Mouse (Mus musculus) urinary bladder, adult 18-20 months (tissue): ENCODE data around the gene Sec63.

Source experiments
- DNase-seq, 2 experiments: peaks; one replicate each; pipeline ENCODE4 v3.0.0; 2022; ENCODE audit warnings: low spot score in 2 of 2, mixed read lengths in 2 of 2

The Sec63 gene

GRCm38 (mm10) chr10:42830007-42830406 is 68.7 kb downstream of the Sec63 start:
- no peak for DNase-seq

- DNase-seq, result no peak
Observed at GRCm38 (mm10) chr10:42830409-42830808, 69.1 kb downstream of the Sec63 start.

DNA sequence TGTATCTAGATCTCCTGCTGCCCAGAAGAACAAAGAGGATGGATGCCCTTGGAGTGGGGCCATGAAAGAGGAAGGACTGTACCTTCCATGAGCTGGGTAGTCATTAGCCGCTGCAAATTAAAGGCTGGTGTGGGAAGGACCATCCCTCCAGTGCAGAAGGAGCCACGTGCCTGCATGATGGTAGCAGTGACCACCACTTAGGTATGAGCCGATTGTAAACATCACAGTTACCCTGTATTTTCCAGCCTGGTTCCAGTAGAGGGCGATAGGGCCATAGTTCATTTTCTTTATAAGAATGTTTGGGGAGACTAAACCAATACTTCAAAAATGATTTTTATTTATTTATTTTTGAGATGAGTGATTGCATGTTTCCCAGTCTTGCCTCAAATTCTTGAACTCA is 71.4 kb downstream of the Sec63 start:
- DNase-seq, result no peak

GRCm38 (mm10) chr10:42833871-42834727 is 72.8 kb downstream of the Sec63 start:
- no peak for DNase-seq

GRCm38 (mm10) chr10:42838106-42838505 is 76.8 kb downstream of the Sec63 start:
- no peak for DNase-seq

DNA sequence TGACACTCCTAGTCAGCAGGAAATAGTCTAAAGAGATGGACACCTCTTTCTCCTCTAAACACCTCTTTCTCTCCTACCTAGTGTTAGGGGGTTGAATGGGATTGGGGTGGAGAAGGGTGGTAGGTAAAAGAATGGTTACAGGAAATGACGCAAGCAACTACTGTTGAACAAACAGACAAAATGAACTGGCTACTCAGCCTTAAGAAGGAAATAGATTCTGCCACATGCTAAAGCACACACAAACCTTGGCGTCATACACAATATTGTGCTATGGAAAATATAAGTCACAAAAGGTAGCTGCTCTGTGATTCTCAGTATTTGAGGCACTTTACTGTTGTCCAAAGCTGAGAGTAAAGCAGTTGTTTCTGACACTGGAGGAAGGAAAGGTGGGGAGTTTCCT is 77.4 kb downstream of the Sec63 start:
- DNase-seq, result no peak

GRCm38 (mm10) chr10:42840036-42840435 is 78.7 kb downstream of the Sec63 start:
- no peak for DNase-seq

DNA sequence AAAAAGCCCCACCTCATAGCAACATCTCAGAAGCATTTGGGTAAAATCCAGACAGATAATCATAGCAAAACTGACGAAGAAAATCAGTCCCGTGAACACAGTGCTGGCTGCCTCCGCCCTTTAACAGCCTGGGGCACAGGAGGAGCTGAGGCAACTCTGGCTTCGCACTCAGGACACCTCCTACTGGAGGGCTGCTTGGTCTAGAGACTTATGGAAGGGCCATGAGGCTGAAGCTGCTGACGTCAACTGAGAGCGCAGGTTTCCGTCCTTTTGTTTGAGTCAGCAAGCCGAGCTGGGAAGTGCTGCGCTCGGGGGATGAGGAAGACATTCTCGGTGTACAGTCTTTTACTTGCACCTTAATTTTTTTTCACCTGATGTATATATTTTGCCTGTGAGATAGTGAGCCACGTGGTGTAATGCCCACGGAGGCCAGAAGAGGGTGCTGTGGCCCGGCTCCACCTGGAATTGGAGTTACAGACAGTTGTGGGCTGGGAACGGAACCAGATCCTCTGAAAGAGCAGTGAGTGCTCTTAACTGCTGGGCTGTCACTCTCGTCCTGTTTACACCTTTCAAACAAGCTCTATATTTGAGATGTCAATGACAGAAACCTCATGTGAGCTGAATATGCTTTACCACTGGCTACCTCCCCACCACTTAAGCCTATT is 80.4 kb downstream of the Sec63 start:
- DNase-seq, result no peak

GRCm38 (mm10) chr10:42842358-42842757 is 81.1 kb downstream of the Sec63 start:
- DNase-seq, result peak; percentile 44 to 75

DNA sequence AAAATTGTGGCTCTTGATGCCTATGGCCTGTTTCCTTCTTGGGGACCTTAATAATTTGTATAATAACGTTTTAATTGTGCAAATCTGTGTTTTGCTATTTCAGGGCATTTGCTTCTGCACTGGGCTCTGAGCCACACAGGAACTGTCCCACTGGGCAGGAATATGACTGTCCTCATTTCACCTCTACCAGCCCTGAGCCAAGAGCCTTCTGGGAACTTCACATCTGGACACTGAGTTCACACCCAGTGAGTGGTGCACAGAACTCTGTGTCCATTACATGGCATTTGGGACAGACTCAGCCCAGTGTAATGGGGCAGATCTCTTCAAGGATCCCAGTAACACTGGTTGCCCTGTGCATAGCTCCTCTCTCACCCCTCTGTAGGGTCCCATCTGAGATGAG is 82.1 kb downstream of the Sec63 start:
- DNase-seq, result no peak

GRCm38 (mm10) chr10:42845480-42845879 is 84.2 kb downstream of the Sec63 start:
- DNase-seq, result no peak

GRCm38 (mm10) chr10:42848179-42849080 is 87.1 kb downstream of the Sec63 start:
- DNase-seq, result no peak

GRCm38 (mm10) chr10:42849081-42849400 is 87.7 kb downstream of the Sec63 start:
- no peak for DNase-seq

DNA sequence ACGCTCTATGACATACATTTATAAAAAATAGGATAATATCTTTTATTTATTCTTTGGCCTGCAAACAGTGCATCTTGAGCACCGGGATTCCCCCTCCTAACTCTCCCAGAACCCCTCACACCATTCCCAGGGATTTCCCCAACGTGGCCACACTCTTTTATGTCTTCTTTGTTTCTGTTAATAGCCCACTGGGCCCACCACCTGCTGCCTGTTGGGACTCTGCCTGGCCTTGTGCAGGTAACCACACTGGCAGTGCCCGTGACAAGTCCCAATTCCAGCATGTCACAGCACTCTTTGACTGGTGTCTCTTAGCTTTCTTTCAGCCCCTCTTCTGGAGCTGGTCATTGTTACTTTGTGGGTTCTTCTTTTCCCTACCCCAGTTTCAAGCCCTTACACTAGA is 93.5 kb downstream of the Sec63 start:
- no peak for DNase-seq

- no peak for DNase-seq
Observed at GRCm38 (mm10) chr10:42855250-42855649, 94.0 kb downstream of the Sec63 start.

- no peak for DNase-seq
Observed at GRCm38 (mm10) chr10:42856574-42856973, 95.3 kb downstream of the Sec63 start.

DNA sequence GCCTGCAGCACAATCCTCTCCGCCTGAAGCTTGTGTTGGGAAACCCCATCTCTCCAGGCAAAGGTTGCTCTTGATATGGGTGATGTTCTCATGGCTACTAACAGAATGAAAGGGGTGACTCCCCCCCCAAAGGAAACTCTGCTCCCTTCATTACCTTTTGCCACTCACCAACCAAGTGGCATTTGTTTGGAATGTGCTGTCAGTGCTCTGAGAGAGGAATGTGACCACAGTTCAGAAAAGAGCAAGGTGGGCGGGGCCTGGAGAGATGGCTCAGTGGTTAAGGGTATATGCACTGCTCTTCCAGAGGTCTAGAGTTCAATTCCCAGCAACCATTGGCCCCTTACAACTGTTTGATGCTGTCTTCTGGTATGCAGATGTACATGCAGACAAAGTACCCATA is 95.7 kb downstream of the Sec63 start:
- no peak for DNase-seq

DNA sequence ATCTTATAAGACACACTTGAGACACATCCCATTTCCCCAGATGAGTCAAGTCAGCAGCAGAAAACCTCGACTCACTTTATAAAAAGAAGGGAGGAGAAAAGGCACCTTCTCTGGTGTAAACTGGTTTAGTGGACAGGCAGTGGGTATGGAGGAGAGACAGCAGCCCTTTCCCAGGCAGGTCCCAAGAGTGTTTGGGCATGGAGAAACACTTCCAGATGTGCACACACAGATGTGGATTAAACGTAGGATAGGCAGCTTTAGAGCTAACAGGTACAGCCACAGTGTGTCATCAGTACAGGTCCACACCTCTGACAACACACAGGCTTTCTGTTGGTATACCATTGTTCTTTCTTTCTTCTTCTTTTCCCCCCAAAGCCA is 98.5 kb downstream of the Sec63 start:
- DNase-seq, result no peak

DNA sequence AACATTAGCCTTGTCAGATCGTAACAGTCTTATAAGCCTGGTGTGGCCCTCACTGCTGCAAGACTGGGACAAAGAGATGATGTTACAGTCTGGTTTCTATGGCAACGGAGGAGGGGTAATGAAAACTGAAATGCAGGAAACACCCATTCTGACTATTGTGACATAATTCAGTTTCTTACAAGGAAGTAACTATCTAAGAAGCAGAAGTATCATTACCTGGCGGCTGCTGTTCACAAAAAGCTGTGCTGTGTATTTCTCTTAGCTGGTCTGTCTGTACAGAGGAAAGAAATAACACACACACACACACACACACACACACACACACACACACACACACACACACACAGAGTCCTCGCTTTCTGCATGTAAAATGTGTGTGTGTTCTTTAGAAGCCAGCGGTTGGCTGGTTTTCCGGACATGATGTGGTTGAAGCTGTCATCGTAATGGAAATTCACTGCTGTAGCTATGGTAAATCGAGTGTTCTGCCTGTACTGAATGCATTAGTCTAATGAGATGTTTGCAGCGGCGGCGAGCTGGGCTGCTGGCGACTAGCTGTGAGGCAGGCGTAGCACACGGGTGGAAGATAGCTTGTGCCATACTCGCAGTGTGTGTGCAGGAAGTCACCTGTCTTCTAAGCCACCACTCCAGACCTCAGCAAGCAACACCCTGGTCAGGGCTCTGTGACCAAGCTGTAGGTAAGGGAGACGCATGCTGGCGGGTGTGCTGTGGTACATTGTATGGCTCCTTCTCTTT is 99.0 kb downstream of the Sec63 start, which contains the start of gene Scml4:
Gene Scml4, plus strand, starts transcription at position 212 of the 753 bp plus-strand sequence.
- DNase-seq, result no peak

DNA sequence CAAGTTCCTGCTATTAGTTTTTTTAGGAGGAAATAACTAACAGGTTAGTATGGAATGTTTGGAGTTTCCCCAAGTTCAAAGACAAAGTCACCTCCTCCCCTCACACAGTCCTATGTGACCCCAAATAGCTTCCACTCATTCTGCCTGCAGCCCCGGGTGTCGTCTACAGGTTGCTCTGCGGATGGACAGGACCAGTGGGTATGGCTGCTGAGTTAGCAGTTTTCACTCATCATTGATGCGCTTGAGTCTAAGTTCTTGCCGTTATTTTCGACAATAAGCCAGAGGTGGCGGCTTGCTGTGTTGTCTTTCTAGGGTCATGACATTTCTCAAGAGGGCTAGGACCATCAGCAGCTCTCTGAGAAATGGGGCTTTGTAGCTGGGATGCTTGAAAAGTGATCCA is 100.2 kb downstream of the Sec63 start:
- no peak for DNase-seq

- peak in 1 of 2 experiments; percentile 19 for DNase-seq
Observed at GRCm38 (mm10) chr10:42862102-42862740, 100.9 kb downstream of the Sec63 start.
